Mouse (Mus musculus) cerebellum, adult 2 months (tissue): ENCODE results near the gene Dock9.

Experiments used
- CTCF ChIP-seq: fragments of 200-500 bp; IDR thresholded peaks from 2 replicates; pipeline ENCODE4 v1.5.1; 2011; ENCODE audit warnings: low read depth, mild to moderate bottlenecking, control low read depth, low read length, moderate library complexity, borderline replicate concordance; ENCODE audit not compliant: insufficient read depth
- POLR2A ChIP-seq: fragments of 200-500 bp; IDR thresholded peaks from 2 replicates; pipeline ENCODE4 v1.6.1; 2011; ENCODE audit warnings: low read length, control low read depth, borderline replicate concordance; ENCODE audit not compliant: insufficient read depth

DNA sequence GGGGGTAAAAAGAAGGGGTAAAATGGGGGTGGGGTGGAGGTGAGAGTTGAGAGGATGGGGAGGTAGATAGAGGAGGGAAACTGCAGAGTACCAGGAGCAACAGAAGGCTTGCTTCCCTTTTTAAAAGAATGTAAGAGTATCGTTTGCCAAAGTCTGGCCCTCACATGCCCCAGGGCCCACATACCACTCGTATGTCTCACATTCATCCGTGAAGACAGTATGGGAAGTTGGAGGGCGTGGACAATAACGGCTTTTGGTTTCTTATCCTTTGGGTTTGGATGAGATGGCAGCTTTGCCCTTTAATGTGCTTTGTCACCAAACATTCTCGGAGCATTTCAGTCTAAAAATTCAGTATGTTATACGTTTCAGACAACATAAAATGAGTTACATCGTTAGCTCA, 24.9 kb upstream of the Dock9 start:
- TF ChIP-seq CTCF (no peak), POLR2A (no peak)
